Mouse (Mus musculus): ENCODE results near the gene Dnajc4.

Gene Dnajc4

DNA sequence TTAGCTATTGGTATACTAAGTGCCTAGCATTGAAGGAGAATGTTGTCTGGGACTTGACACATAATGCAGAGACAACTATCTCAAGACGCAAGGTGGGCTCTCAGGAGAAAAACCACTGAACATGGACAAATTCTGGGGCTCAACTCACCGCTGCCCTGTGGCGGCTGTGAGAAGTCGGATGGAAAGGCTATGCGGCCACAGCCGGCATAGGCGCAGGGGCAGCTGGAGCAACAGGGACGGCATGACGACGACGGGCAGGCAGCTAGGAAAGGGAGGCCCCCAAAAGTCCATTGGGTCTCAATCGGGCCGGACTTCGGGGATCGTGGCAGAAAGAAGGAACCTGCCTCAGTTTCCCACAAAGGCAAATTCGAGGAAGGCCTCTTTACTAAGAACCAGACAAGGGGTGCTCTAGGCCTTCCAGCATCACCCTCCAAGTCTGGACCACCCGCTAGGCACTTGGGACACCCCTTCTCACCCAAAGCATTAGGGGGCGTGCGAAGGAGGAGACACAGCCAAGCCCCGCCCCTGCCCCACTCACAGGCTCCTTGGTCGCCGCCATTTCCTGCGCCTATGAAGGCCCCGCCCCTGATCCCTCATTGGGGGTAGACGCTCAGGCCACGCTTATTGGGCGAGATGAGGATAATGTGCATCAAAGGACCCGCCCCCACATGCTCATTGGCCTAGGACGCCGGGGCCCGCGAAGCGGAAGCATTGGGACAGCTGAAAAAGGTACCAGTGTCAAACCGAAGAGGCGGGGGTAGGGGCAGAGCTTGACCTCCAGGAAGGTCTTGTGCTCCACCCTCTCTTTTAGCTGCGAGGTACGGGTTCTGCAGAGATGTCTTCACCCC, at the start of gene Dnajc4:
Dnajc4 (minus strand) TSS at position 562 of the 848 bp plus-strand sequence.
- DNase-seq (ENCODE audit: low spot score) = peak; percentile 94

DNA sequence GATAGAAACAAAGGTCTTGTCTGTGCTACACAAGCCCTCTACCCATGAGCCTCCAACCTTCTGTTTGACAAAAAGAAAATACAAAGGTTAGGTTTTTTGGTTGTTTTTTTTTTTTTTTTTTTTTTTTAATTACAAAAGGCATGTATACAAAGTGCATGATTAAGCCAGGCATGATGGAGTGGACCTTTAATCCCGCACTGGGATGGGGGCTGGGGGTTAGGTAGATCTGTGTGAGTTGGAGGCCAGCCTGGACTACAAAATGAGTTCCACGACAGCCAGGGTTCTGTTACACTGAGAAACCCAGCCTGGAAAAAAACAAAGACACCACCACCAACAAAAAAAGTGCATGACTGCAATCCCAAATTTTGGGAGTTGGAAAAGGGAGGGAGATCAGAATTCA, 48.8 kb upstream of the Dnajc4 start:
- DNase-seq (ENCODE audit: low spot score) = no peak

DNA sequence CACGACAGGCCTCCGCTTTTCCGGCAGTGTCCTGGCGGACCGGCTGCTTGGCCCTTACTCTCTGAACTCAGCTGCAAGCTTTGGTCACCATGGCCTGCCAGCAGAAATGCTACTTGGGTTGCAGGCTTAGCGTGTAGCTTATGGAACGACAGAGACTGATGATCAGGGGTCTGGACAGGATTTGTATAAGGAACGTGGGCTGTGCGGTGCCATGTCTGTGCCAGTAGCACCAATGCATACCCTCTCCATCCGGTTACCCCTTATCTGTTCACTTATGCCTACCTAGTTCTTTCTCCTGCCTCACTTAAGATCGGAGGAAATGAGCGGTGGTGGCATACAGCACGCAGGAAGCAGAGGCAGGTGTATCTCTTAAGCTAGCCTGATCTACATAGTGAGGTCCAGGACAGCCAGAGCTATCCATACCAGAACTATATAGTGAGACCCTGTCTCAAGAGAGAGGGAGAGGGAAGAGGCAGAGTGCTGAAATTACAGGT, 48.3 kb upstream of the Dnajc4 start:
- DNase-seq (ENCODE audit: low spot score) = no peak

GRCm38 (mm10) chr19:7039841-7040636, 47.7 kb upstream of the Dnajc4 start, which contains the start of gene Stip1:
TSS of gene Stip1 (minus strand) at chr19:7039967.
- DNase-seq (ENCODE audit: low spot score) = peak; percentile 100

DNA sequence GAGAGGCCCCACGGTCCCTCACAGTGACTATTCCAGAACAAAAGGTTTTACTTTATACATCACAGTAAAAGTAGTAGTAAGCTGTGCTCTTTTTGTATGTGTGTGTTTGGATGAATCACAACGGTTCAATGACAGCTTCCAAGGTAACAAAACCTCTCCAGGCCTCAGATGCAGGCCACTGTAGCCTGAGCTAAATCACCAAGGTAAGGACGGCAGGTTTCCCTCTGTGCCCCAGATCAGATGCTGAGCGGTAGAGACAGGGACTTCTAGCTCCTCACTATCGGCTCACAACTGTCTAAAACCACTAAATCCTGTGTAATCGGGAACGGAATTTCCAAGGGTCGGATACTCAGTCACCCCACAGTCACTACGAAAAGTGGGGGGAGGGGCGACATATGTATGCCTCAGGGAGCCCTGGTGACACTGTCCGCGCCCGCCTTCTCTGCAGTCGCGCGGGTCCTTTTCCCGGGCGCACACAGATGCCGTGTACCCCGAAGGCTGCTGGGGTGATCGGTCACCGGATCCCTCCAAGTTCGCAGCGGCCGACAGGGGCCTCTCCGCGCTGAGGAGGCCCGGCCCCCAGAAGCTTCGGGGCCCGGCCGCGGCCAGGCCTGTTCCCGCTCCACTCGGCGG, 46.8 kb upstream of the Dnajc4 start:
- DNase-seq (ENCODE audit: low spot score) = peak; percentile 56

GRCm38 (mm10) chr19:7034006-7034405, 41.6 kb upstream of the Dnajc4 start:
- no peak for DNase-seq (ENCODE audit: low spot score)

- no peak for DNase-seq (ENCODE audit: low spot score)
Measured at GRCm38 (mm10) chr19:7029531-7029930, 37.2 kb upstream of the Dnajc4 start.

GRCm38 (mm10) chr19:7020224-7020641, 27.9 kb upstream of the Dnajc4 start:
- no peak for DNase-seq (ENCODE audit: low spot score)

DNA sequence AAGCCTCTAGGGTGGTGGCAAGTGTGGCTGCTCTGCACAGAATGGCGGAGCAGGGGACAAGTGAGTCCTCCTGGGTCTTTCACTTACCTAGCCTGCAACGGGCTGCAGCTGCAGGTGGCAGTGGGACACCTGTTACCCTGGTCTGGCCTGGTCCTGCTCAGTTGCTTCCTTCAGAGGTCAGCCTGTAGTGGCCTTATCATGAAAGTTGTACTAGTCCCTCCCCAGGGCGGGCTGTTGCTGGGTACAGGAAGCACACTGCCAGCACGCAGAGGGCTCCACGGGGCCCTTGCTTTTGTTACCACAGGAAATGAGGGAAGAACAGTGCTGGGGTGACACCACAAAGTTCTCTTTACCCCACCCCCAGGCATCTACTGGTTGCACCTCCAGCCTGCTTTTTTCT, 26.8 kb upstream of the Dnajc4 start, which contains the start of gene Fermt3:
Fermt3 (minus strand) TSS at position 279 of the 400 bp plus-strand sequence.
- no peak for DNase-seq (ENCODE audit: low spot score)

GRCm38 (mm10) chr19:7018546-7018945, 26.2 kb upstream of the Dnajc4 start:
- no peak for DNase-seq (ENCODE audit: low spot score)

DNA sequence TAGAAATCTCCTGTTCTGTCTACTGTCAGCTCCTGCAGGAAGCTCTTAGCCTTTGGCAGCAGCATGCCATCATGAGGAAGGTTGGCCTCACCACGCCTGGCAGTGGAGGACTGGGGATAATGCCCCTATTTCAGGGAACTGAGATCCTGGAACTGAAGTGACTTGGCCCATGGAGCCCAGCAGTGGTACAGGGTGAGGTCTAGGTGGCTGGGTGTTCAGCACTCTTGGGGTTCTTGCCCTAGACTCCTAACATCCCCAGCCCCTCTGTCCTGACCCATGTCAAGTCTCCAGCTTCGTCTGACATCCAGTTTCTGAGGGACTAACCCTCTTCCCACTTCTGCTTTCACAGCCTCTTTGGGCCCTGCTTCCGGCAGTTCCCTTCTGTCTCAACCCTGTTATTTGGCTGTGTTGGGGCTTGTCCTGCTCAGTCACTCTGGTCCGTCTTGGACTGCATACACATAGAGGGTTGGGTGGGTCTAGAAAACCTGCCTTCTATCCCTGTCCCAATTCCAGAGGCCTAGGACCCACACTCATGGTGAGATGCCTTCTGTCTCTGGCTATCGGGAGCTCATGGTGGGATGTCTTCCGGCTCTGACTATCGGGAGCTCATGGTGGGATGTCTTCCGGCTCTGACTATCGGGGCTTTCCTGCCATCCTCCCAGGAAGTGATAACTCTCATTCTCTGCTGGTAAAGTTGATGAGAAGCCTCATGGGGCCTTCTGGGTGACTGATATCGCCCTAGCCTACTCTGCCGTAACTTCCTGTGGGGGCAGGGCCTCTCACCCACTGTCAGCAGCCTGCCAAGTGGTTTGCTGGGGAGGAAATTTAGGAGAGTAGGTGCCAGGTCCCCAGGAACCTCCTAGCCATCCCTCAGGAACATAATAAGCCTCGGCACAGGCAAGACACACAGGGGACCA, 25.4 kb upstream of the Dnajc4 start:
- DNase-seq (ENCODE audit: low spot score) = no peak

GRCm38 (mm10) chr19:7014481-7015135, 22.2 kb upstream of the Dnajc4 start:
- no peak for DNase-seq (ENCODE audit: low spot score)

DNA sequence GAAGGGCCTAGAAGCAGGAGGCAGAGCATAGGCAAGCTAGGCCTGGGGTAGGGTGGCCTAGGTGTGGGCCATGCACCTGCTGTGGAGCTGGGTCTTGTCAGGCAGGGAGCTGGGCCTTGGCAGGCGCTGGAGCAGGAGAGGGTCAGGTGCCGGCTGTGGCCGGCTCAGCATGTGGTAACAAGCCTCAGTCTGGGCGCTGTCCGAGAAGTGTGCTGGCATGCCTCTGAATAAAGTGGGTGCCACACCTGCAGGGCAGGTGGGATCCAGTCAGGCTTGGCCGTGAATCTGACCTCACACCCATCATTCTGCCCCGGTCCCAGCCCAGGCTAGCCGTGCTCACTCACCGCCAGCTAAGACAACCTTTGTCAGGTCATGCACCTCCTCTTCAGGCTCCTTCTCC, 21.6 kb upstream of the Dnajc4 start:
- DNase-seq (ENCODE audit: low spot score) = no peak

DNA sequence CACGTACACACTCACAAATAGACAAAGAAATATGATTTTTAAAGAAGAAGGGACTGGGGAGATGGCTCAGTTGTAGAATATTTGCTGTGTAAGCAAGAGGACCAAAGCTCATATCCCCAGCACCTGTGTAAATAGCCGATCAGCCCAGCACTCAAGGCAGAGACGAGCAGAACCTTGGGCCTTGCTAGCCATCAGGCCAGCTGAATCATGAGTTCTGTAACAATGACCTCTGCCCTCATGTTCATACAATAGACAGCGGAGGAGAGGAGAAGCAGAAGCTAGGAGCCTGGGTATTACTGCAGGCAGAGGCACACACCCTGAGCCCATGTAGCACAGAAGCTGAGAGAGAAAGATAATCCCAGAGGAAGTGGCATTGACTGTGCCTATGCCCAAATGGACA, 20.1 kb upstream of the Dnajc4 start:
- no peak for DNase-seq (ENCODE audit: low spot score)

DNA sequence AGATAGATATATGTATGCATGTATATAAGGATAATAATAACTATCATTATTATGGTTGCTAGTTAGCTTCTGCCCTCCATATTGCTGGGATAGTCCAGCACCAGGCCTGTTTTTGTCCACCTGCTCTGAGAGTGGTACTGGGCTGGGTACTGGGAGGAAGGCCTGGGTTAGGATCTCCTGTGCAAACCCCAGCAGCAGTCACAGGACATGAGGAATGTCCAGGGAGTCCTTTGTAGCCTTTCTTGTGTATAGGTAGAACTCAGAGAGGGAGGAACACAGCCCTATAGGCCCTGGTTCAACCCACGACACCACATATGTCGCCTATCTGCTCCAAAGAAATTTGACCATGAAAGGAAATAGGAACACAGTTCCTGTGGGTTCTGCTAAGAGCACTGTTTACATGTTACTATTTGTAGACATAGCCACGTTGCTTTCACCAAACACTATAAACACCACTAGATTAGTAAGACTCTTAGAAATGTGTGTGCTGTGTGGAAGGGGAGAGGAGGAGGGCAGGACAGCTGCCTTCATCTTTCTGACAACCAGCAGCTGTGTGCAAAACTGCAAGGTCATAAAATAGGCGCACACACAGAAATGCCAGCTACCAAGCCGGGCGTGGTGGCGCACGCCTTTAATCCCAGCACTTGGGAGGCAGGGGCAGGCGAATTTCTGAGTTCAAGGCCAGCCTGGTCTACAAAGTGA, 14.7 kb upstream of the Dnajc4 start:
- no peak for DNase-seq (ENCODE audit: low spot score)

GRCm38 (mm10) chr19:6999360-7000063, 7.1 kb upstream of the Dnajc4 start:
- DNase-seq (ENCODE audit: low spot score) = no peak

DNA sequence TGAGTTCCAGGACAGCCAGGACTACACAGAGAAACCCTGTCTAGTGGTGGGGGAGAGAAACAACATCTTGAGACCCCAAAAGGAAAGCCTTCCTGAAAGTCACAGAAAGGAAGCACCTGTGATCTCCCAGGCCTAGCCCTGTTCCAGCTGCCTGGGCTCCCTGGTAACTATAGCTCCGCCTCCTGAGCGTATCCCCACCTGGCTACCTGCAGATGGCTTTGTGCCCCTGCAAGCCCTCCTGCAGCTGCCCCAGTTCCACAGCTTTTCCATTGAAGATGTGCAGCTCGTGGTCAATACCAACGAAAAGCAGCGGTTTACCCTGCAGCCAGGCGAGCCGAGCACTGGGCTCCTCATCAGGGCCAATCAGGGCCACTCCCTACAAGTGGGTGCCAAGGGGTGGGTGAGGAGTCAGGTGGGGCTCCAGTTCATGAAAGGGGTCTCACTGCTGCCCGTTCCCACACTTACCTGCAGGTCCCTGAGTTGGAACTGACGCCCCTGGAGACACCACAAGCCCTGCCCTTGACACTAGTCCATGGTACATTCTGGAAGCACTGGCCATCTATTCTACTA, 5.4 kb upstream of the Dnajc4 start:
- no peak for DNase-seq (ENCODE audit: low spot score)

GRCm38 (mm10) chr19:6996006-6996405, 3.6 kb upstream of the Dnajc4 start, which contains the start of the genes Nudt22 and Trpt1:
TSS of gene Nudt22 (minus strand) at chr19:6996117.
TSS of gene Trpt1 (plus strand) at chr19:6996131.
- DNase-seq (ENCODE audit: low spot score) = no peak
